Mouse (Mus musculus) ovary, adult 18-20 months (tissue): Measurements from ENCODE around the gene Pdgfb.

Experiments used
- DNase-seq: peaks from one replicate; pipeline ENCODE4 v3.0.0; 2022; ENCODE audit warnings: low spot score, mixed read lengths

Pdgfb gene

DNA sequence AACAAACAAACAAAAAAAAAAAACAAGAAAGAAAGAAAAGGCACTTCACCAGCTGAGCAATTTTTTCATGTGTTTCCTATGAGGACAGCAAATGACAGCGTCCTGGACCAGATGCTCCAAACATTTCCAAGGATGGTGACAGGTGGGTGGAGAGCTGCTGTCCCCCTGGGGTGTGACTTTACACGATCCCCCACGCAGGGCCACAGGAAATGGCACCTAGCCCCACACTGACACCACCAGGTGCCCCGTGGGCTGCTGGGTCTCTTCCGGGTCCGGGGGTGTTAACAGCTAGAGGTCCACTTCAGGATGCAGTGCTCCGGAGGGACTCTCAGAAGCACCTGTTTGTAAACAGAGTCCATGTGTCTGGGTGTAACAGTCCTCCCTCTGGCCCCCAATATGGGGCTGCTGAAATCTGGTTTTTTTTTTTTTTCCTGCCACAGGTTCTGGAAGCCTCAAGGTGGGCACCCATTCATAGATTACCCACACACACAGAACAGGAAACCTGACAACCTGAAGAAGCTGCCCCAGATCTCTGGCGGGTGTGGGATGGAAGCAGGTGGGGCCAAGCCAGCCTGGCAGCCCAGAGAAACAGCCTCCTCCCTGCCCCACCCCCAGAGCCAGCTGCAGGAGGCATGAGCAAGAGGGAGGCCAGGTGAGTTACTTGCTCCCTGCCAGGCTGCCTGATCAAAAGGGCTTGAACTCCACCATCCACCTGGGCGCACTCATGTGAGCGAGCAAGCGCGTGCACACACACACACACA lies 5.2 kb downstream of the Pdgfb start:
- DNase-seq = no peak

DNA sequence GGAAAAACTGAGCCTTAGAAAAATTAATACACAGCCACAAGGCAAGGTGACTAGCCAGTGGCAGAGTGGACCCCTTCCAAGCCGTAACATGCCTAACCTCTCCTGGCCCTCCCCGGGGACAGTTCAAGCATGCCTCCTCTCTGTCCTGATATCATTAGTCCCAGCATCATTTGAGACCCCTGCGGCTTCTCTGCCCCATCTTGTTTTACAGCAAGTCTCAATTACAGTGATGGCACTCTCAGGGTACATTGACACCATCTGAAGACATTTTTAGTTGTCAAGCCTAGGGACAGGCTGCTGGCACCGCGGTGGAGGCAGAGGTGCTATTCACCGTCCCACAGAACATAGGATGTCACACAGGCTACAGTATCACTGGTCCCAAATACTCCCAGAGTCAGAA lies 6.3 kb downstream of the Pdgfb start:
- DNase-seq = no peak

GRCm38 (mm10) chr15:80006156-80006555 lies 8.6 kb downstream of the Pdgfb start:
- no peak for DNase-seq

- no peak for DNase-seq
Observed at GRCm38 (mm10) chr15:80005436-80005835, 9.3 kb downstream of the Pdgfb start.

GRCm38 (mm10) chr15:80004644-80005340 lies 10.0 kb downstream of the Pdgfb start:
- DNase-seq = no peak

GRCm38 (mm10) chr15:80003581-80003980 lies 11.2 kb downstream of the Pdgfb start:
- DNase-seq = no peak

DNA sequence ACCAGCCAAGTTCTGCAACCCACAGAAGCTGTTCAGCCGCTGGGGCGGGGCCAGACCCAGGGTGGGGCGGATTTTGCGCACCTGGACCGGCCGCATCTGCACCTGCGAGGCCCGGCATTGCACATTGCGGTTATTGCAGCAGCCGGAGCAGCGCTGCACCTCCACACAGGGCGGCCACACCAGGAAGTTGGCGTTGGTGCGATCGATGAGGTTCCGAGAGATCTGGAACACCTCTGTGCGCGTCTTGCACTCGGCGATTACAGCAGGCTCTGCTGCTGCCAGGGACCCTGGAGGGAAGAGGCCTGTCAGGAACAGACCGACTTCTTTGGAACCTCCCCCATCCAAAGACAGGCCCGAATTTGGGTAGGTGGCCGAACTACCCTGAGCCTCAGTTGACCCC lies 13.2 kb downstream of the Pdgfb start:
- DNase-seq = no peak

- no peak for DNase-seq
Observed at GRCm38 (mm10) chr15:80000694-80001093, 14.1 kb downstream of the Pdgfb start.

DNA sequence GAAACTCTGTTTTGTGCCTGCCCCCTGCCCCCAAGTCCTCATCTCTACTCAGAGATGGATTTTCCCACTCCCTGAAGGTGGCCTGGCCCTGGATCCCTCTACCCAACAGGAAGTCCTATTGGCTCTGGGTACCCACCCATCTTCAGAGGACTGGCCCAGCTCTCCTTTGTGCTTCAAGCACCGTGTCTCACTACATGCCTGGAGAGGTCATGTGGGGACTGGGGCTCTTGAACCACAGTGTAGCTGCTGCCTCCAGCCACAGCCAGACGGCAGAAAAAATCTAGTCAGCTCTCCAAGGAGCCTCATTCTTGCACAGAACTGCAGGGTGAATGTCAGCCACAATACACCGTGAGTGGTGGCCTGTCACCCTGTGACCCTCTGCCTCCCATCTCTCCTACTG lies 16.8 kb downstream of the Pdgfb start:
- DNase-seq = no peak

- no peak for DNase-seq
Observed at GRCm38 (mm10) chr15:79996781-79997180, 18.0 kb downstream of the Pdgfb start.

DNA sequence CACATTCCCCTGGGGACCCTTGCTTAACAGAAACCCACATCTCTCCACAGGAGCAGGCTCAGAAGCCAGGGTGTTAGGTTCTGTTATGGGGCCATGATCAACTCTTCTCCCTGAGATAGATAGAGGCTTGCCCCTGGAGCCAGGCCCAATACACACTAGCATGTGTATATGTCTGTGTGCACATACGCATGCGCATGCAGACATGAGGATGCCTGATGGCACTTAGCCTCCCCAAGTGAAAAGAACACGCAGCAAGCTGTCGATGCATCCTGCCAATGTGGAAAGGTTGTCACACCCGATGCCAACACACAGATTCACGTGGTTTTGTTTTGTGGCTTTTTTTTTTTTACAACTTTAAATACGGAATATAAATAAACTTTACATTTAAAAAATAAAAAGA lies 19.2 kb downstream of the Pdgfb start:
- no peak for DNase-seq

GRCm38 (mm10) chr15:79994566-79994965 lies 20.2 kb downstream of the Pdgfb start:
- DNase-seq = no peak

GRCm38 (mm10) chr15:79986182-79986581 lies 28.6 kb downstream of the Pdgfb start:
- DNase-seq = no peak

DNA sequence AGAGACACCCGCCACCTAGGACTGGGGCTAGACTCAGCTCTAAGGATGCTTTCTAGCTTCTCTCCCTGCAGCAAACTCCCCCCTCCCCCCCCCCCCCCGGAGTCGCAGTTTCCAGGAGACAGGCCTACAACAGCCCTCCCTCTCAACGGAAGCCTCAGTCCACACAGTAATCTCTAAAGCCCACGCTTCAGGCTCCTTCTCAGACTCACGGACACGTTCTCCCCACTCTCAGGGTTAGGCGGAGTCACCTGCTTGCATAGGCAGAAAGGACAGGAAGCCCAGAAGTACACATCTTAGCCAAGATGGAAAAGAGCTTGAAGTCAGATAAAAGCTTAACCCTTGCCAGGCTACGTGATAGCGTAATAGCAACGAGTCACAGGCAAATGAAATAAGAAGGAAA lies 29.3 kb downstream of the Pdgfb start:
- no peak for DNase-seq

DNA sequence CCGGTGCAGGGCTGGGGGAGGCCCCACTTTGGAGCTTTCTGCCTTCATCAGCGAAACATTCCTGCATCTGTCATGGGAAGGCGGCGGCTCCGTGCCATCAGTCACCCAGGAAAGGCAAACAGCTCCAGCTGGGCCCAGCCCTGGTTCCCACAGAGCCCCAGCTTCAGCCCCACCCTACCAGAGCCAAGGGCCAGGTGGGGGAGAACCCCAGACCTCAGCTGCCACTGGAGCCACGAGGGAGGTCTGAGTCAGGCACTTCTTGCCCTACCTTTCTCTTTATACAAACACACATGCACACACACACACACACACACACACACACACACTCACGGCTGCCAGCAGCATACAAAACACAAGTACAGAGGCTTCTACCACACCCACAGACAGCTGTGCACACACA lies 30.6 kb downstream of the Pdgfb start:
- DNase-seq = no peak

DNA sequence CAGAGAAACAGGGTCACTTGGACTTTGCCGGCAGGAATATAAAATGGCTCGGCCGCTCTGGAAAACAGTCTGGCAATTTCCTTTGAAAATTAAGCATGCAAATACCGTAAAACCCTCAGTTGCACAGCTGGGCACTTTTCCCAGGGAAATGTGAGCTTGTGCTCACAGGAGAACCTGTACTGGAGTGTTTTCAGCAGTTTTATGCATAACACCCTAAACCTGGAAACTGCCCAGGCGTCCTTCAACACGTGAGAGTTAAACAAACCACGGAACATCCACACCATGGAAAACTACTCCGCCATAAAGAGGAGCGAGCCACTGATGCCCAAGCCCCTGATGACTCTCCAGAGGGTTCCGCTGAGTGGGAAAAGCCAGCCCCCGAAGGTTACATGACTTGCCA lies 34.1 kb downstream of the Pdgfb start:
- no peak for DNase-seq

- DNase-seq = no peak
Observed at GRCm38 (mm10) chr15:79972186-79972585, 42.6 kb downstream of the Pdgfb start.

- no peak for DNase-seq
Observed at GRCm38 (mm10) chr15:79970940-79971339, 43.8 kb downstream of the Pdgfb start, which contains the start of gene Cbx7. Gene Cbx7, minus strand, starts transcription at chr15:79971119.

GRCm38 (mm10) chr15:79970491-79970890 lies 44.3 kb downstream of the Pdgfb start:
- no peak for DNase-seq

DNA sequence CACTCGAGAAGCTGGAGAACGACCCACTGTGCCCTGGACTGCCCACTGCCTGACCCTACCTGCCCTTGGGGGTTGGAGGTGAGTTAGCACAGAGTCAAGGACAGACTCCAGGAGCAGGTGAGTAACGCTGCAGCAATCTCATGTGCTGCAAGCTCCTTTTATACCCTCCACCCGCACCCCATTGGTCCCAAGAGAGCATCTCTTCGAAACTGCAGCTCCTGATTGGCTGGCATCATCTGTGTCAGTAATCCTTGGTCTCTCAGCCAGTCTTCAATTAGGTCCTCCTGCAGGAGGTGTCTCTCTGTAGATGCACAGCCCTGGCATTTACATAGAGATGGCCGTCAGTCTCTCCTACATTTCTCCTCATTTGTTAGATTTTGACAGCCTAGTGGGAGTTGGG lies 47.4 kb downstream of the Pdgfb start:
- DNase-seq = no peak

DNA sequence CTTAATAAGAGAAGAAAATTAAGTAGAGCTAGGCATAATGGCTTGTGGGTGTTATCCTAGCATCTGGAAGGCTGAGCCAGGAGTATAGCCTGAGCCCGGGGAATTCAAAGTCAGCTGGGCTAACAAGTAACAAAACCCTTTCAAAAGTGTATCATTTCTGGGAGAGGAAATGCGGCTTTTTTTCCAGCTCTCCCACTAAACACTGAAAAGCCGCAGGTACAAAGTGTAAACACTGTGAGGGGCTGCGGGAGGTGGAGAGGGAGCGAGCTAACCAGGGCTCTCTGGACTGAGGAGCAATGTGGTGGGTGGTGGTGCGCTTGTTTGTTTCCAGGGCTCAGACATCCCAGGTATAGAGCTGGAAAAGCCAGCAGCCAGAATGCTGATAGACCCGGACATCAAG lies 50.4 kb downstream of the Pdgfb start:
- DNase-seq = no peak

DNA sequence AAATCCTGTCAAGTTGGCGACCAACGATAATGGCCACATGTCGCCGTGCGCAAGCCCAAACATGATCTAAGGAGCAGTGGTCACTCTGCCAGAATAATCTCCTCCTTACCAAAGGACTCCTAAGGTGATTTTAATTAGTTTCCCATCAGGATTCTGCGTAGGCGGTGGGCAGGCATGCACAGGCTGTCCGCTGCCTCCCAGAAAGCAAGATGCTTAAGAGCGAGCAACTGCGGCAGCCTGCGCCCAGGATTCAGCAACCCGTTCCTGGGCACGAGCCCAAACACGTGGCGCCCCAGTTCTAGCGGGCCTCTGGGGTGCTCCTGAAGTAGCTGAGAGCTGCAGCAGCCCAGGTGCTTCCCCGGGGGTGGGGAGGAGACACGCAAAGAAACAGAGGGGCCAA lies 52.1 kb downstream of the Pdgfb start:
- DNase-seq = no peak

DNA sequence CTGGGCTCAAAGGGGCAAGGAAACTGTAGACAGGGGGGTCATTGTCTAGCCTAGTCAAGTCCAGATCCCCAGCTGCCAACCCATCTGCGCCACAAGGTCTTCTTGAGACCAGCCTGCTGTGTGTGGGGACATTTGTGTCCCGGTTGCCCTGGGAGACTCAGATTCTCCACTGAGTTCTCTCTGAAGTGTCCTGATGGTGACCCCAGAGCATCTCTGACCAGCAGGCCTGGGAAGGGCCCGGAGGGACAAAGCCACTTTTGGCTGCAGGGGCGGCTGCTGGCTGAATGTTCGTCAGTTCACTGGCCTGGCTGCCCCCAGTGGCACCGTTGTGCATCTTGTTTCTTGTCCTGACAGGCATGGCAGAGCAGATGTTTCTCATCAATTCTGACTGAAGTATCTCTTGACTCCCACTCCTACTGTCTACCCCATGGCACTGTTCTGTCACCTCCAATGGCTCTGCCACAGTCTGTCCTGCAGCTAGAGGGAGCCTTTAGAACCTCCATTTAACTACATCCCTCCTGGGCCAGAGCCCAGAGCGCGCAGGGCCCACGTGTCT lies 53.3 kb downstream of the Pdgfb start:
- no peak for DNase-seq
